Mouse (Mus musculus) liver, postnatal 0 days (tissue): ENCODE measurements around the gene Satb2. TPM values are rescaled to one million over a fixed set of nuclear protein-coding genes. Genes with fewer than 3 reads are reported as not detected.

ENCODE experiments used
- ATAC-seq: fragments of 200-750 bp; cut with Nextera tagmentation; 2 replicates; pipeline ENCODE4 v1.8.0; 2017; ENCODE audit warnings: mild to moderate bottlenecking, moderate library complexity
- DNase-seq: peaks from one replicate; pipeline ENCODE4 v3.0.0-alpha.2; 2016
- H3K27ac ChIP-seq: fragments of 300-500 bp; sonication (generic); 2 replicates; pipeline ENCODE4 v1.5.1; 2014; ENCODE audit warnings: antibody characterized with exemption, moderate library complexity, mild to moderate bottlenecking, low read depth
- H3K27me3 ChIP-seq: fragments of 300-500 bp; sonication (generic); 2 replicates; pipeline ENCODE4 v1.6.1; 2014; ENCODE audit warnings: low read length, control low read depth, mixed read lengths; ENCODE audit not compliant: insufficient read depth
- H3K36me3 ChIP-seq: fragments of 300-500 bp; sonication (generic); replicated peaks from 2 replicates; pipeline ENCODE4 v1.6.1; 2014; ENCODE audit warnings: mild to moderate bottlenecking, control low read depth, low read length, moderate library complexity, mixed read lengths; ENCODE audit not compliant: insufficient read depth
- H3K4me1 ChIP-seq: fragments of 300-500 bp; sonication (generic); 2 replicates; pipeline ENCODE4 v1.6.1; 2014; ENCODE audit warnings: antibody characterized with exemption, mild to moderate bottlenecking, control low read depth; ENCODE audit not compliant: insufficient read depth
- H3K4me2 ChIP-seq: fragments of 300-500 bp; sonication (generic); 2 replicates; pipeline ENCODE4 v1.6.1; 2014; ENCODE audit warnings: low read depth, mild to moderate bottlenecking, low read length, moderate library complexity, mixed read lengths
- H3K4me3 ChIP-seq: fragments of 300-500 bp; sonication (generic); 2 replicates; pipeline ENCODE4 v1.5.1; 2014; ENCODE audit warnings: low read depth, low read length
- H3K9ac ChIP-seq: fragments of 300-500 bp; sonication (generic); replicated peaks from 2 replicates; pipeline ENCODE4 v1.6.1; 2014; ENCODE audit warnings: mild to moderate bottlenecking, moderate library complexity
- H3K9me3 ChIP-seq: fragments of 300-500 bp; sonication (generic); 2 replicates; pipeline ENCODE4 v1.6.1; 2016; ENCODE audit warnings: mild to moderate bottlenecking, control low read depth, low read length, mixed read lengths
- CTCF ChIP-seq: sonication (generic); IDR thresholded peaks from 2 replicates; pipeline ENCODE4 v1.5.1; 2016; ENCODE audit warnings: antibody characterized with exemption, low read depth
- EP300 ChIP-seq: IDR thresholded peaks from 2 replicates; pipeline ENCODE4 v1.6.1; 2016; ENCODE audit warnings: antibody characterized with exemption, low read depth, mild to moderate bottlenecking
- WGBS: fragments of 180-500 bp; shearing (Covaris S2); extraction: QIAGEN DNeasy Blood & Tissue Kit; methylation state at CpG from one replicate; pipeline ENCODE4 v1.1.7; 2014; ENCODE audit not compliant: insufficient replicate concordance; 5-methylcytosine and 5-hydroxymethylcytosine counted together
- microRNA-seq: library from miRNA; unstranded; fragments of <30 nt; microRNA quantifications from one replicate; pipeline ENCODE4, GENCODE M21; 2016
- polyA plus RNA-seq: library from polyadenylated mRNA; unstranded; fragments of >200 nt; fragmentation: Nextera tagmentation; extraction: Ambion mirVana; gene quantifications from 2 replicates; pipeline ENCODE4 v1.2.1, GENCODE M21; 2015

The Satb2 gene
- polyA plus RNA-seq, 1 experiment from 2014 or later = 0.11 TPM

DNA sequence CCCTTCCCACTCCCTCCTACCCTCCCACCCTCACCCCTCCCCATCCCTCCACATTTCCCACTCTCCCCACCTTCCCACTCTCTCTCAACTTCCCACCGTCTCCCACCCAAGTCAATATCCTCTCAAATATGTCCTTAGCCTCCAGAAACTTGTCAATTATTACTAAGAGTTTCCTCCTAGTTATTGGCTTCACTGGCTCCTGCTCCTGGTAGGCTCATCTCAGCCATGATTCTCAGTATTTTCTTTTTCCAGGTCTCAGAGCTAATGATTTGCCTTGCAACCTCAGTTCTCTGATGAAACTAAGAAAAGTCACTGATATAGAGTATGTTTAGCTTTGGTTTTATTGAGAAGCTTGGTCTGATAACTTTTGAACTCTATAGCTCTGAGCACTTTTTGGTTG, 214.2 kb downstream of the Satb2 start:
- Histone ChIP-seq H3K4me1 (no peaks in the 10 kb centered on the region), H3K4me3 (no peak overlapping the region), H3K27ac (no peak overlapping the region), H3K27me3 (no peaks in the 10 kb centered on the region), H3K4me2 (no peak overlapping the region), H3K9me3 (no peaks in the 10 kb centered on the region; the same call in 1 of the 2 replicates), H3K9ac (no peak overlapping the region), H3K36me3 (no peaks in the 10 kb centered on the region)
- TF ChIP-seq CTCF (no peak), EP300 (no peak)
- ATAC-seq (no peak), DNase-seq (no peak)
- 74% methylated on average over 1 of the region's 1 CpGs for WGBS

- Histone ChIP-seq H3K9me3 (no peaks in the 10 kb centered on the region; the same call in 1 of the 2 replicates), H3K27ac (no peak overlapping the region), H3K27me3 (no peaks in the 10 kb centered on the region), H3K4me1 (no peaks in the 10 kb centered on the region), H3K4me3 (no peak overlapping the region), H3K9ac (no peak overlapping the region), H3K4me2 (no peak overlapping the region), H3K36me3 (no peaks in the 10 kb centered on the region)
- TF ChIP-seq EP300 = no peak
- no peak for DNase-seq
- WGBS = 80% methylated on average over 1 of the region's 1 CpGs
- ATAC-seq = no peak
Measured at GRCm38 (mm10) chr1:56761512-56761911, 216.9 kb downstream of the Satb2 start.

- ATAC-seq = no peak
- Histone ChIP-seq H3K4me2 (no peak overlapping the region), H3K27me3 (no peaks in the 10 kb centered on the region), H3K9me3 (no peaks in the 10 kb centered on the region), H3K27ac (no peak overlapping the region), H3K4me1 (no peaks in the 10 kb centered on the region), H3K9ac (no peak overlapping the region), H3K4me3 (no peak overlapping the region), H3K36me3 (no peaks in the 10 kb centered on the region)
- WGBS = 32% methylated on average over 1 of the region's 1 CpGs
- no peak for DNase-seq
- TF ChIP-seq EP300 (no peak), CTCF (peak; percentile 46)
Measured at GRCm38 (mm10) chr1:56753283-56753682, 225.2 kb downstream of the Satb2 start.

- no peak overlapping the region for H3K4me2 ChIP-seq
- no peak overlapping the region for H3K27ac ChIP-seq
- no peak overlapping the region for H3K4me3 ChIP-seq
- 76% methylated on average over 2 of the region's 2 CpGs for WGBS
- H3K27me3 ChIP-seq = no peaks in the 10 kb centered on the region
- no peak overlapping the region for H3K9ac ChIP-seq
- ATAC-seq (no peak), DNase-seq (no peak)
- no peaks in the 10 kb centered on the region for H3K4me1 ChIP-seq
- no peaks in the 10 kb centered on the region for H3K9me3 ChIP-seq
- no peaks in the 10 kb centered on the region for H3K36me3 ChIP-seq
- TF ChIP-seq EP300 = no peak
- TF ChIP-seq CTCF = no peak
Measured at GRCm38 (mm10) chr1:56750693-56751092, 227.8 kb downstream of the Satb2 start.

GRCm38 (mm10) chr1:56749629-56750311, 228.7 kb downstream of the Satb2 start:
- WGBS = 77% methylated on average over 16 of the region's 16 CpGs
- H3K4me3 ChIP-seq = no peak overlapping the region
- H3K9ac ChIP-seq = no peak overlapping the region
- H3K36me3 ChIP-seq = no peaks in the 10 kb centered on the region
- no peak overlapping the region for H3K27ac ChIP-seq
- DNase-seq (no peak), ATAC-seq (no peak)
- no peak overlapping the region for H3K4me2 ChIP-seq
- TF ChIP-seq CTCF = no peak
- TF ChIP-seq EP300 = no peak
- H3K9me3 ChIP-seq = no peaks in the 10 kb centered on the region
- H3K4me1 ChIP-seq = no peaks in the 10 kb centered on the region
- H3K27me3 ChIP-seq = no peaks in the 10 kb centered on the region

- Histone ChIP-seq H3K27ac (no peak overlapping the region), H3K4me1 (no peaks in the 10 kb centered on the region), H3K4me2 (no peak overlapping the region), H3K9me3 (no peaks in the 10 kb centered on the region), H3K4me3 (no peak overlapping the region), H3K9ac (no peak overlapping the region), H3K27me3 (no peaks in the 10 kb centered on the region), H3K36me3 (no peaks in the 10 kb centered on the region)
- ATAC-seq (no peak), DNase-seq (no peak)
- TF ChIP-seq EP300 = no peak
- no peak for TF ChIP-seq CTCF
- 74% methylated on average over 11 of the region's 11 CpGs for WGBS
Measured at GRCm38 (mm10) chr1:56748876-56749493, 229.5 kb downstream of the Satb2 start.

Small RNAs within 50 kb of the gene (microRNA-seq; reads per million reads assigned to microRNA genes)
- not detected for gene Gm23943
